Mouse (Mus musculus) hindbrain, embryonic 16.5 days (tissue): ENCODE results near the gene Tmbim1. TPM values are rescaled to one million over a fixed set of nuclear protein-coding genes. Genes with fewer than 3 reads are reported as not detected.

Source experiments
- ATAC-seq: fragments of 200-750 bp; cut with Nextera tagmentation; 2 replicates; pipeline ENCODE4 v1.8.0; 2017; ENCODE audit warnings: moderate TSS enrichment, moderate library complexity
- H3K27ac ChIP-seq: fragments of 300-500 bp; sonication (generic); 2 replicates; pipeline ENCODE4 v1.5.1; 2014; ENCODE audit warnings: low read depth, mild to moderate bottlenecking, control low read depth, low read length, moderate library complexity
- H3K27me3 ChIP-seq: fragments of 300-500 bp; sonication (generic); replicated peaks from 2 replicates; pipeline ENCODE4 v1.6.1; 2014; ENCODE audit warnings: low read length; ENCODE audit not compliant: control insufficient read depth, insufficient read depth
- H3K36me3 ChIP-seq: fragments of 300-500 bp; sonication (generic); 2 replicates; pipeline ENCODE4 v1.6.1; 2014; ENCODE audit warnings: mild to moderate bottlenecking, low read length, moderate library complexity, mixed read lengths; ENCODE audit not compliant: control insufficient read depth, insufficient read depth
- H3K4me1 ChIP-seq: fragments of 300-500 bp; sonication (generic); 2 replicates; pipeline ENCODE4 v1.6.1; 2014; ENCODE audit warnings: low read depth, low read length; ENCODE audit not compliant: control insufficient read depth, insufficient read depth
- H3K4me2 ChIP-seq: fragments of 300-500 bp; sonication (generic); 2 replicates; pipeline ENCODE4 v1.6.1; 2014; ENCODE audit warnings: mild to moderate bottlenecking, low read length, control low read depth, moderate library complexity
- H3K4me3 ChIP-seq: fragments of 300-500 bp; sonication (generic); 2 replicates; pipeline ENCODE4 v1.5.1; 2014; ENCODE audit warnings: mild to moderate bottlenecking, low read length, control low read depth, moderate library complexity
- H3K9ac ChIP-seq: fragments of 300-500 bp; sonication (generic); 2 replicates; pipeline ENCODE4 v1.6.1; 2014; ENCODE audit warnings: low read depth, mild to moderate bottlenecking, control low read depth, low read length, moderate library complexity
- H3K9me3 ChIP-seq: fragments of 300-500 bp; sonication (generic); 2 replicates; pipeline ENCODE4 v1.6.1; 2014; ENCODE audit warnings: mild to moderate bottlenecking, low read length, moderate library complexity; ENCODE audit not compliant: control insufficient read depth
- WGBS: fragments of 180-500 bp; shearing (Covaris S2); extraction: QIAGEN DNeasy Blood & Tissue Kit; methylation state at CpG from one replicate; pipeline ENCODE4 v1.1.7; 2014; 5-methylcytosine and 5-hydroxymethylcytosine counted together
- polyA plus RNA-seq: library from polyadenylated mRNA; unstranded; fragments of >200 nt; fragmentation: Nextera tagmentation; extraction: Ambion mirVana; gene quantifications from 2 replicates; pipeline ENCODE4 v1.2.1, GENCODE M21; 2015

The Tmbim1 gene
- polyA plus RNA-seq, 1 experiment from 2014 or later: 11.7 TPM

DNA sequence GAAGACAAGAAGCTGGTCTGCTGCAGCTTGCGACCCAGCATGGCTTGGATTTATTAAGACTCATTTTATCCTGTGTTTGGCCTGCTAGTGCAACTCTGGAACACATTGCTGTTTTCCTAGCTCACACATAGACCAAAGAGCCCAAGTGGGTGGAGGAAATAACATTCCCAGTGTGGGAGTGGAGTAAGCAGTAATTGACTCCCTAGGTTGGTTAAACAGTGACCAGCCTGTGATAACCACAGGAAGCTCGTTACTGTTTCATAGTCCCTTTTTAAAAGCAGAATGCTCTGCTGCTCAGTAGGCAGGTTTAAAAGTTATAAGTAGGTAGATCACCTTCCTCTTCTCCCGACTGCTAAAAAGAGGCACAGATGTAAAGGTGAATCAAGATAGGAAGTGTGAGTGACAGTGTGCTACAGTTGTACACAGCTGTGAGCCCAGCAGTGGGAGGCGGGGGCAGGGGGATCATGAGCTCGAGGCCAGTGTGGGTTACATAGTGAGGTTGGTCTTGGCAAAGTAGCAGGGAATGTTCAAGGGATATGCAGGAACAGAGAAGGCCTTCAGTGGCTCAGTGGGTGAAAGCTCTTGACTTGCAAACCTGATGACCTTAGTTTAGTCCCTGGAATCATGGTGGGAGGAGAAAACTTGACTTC is 56.0 kb downstream of the Tmbim1 start:
- Histone ChIP-seq H3K27me3 (no peaks in the 10 kb centered on the region), H3K9ac (no peak overlapping the region), H3K27ac (no peak overlapping the region), H3K4me2 (no peak overlapping the region), H3K36me3 (peaks cover 34% of the 10 kb centered on the region), H3K9me3 (no peaks in the 10 kb centered on the region), H3K4me3 (no peak overlapping the region), H3K4me1 (no peaks in the 10 kb centered on the region)
- no peak for ATAC-seq
- WGBS: 87% methylated on average over 5 of the region's 5 CpGs

DNA sequence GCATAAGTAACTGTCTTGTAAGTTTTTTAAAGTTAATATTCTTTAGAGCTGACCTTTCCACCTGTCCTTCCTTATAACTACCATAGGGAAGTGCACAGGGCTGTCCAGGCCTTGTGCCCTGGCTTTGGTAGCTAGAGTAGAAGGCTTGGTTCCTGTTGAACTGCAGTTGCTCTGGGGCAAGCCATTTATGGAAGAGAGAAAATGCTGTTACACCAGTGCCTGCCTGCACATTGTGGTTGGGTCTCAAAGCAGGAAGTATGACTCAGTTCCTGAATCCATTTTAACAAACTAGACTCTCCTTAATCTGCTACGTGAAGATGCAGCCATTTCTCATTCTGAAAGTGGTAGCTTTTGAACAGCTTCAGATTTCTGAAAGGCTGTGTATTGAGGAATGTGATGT is 56.6 kb downstream of the Tmbim1 start:
- Histone ChIP-seq H3K4me1 (no peaks in the 10 kb centered on the region), H3K4me2 (no peak overlapping the region), H3K27ac (no peak overlapping the region), H3K4me3 (no peak overlapping the region), H3K27me3 (no peaks in the 10 kb centered on the region), H3K9ac (no peak overlapping the region), H3K9me3 (no peaks in the 10 kb centered on the region), H3K36me3 (peaks cover 34% of the 10 kb centered on the region)
- ATAC-seq: no peak
- 80% methylated on average over 1 of the region's 1 CpGs for WGBS

DNA sequence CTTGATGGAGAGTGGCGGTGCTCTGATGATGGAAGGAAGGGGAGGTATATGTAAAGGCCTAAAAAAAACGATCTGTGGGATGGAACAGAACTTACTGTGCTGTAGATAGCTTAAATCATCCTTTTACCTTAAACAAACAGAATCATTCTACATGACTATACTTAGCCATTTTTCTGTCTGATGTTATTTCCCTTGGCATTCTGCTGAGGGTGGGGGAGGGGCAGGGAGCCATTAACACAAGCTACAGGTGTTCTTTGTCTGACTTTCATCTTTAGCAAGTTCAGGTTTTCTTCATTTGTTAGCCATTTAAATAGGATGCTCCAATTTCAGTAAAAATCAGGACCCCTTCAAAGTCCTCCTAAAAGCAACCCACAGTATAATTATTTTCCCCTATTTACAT is 59.9 kb downstream of the Tmbim1 start:
- H3K9ac ChIP-seq: no peak overlapping the region
- no peak overlapping the region for H3K4me2 ChIP-seq
- H3K4me3 ChIP-seq: no peak overlapping the region
- peaks cover 3% of the 10 kb centered on the region for H3K4me1 ChIP-seq
- no peaks in the 10 kb centered on the region for H3K27me3 ChIP-seq
- no peak overlapping the region for H3K27ac ChIP-seq
- H3K36me3 ChIP-seq: peaks cover 16% of the 10 kb centered on the region
- no peaks in the 10 kb centered on the region for H3K9me3 ChIP-seq
- 77% methylated on average over 2 of the region's 2 CpGs for WGBS
- ATAC-seq: no peak

DNA sequence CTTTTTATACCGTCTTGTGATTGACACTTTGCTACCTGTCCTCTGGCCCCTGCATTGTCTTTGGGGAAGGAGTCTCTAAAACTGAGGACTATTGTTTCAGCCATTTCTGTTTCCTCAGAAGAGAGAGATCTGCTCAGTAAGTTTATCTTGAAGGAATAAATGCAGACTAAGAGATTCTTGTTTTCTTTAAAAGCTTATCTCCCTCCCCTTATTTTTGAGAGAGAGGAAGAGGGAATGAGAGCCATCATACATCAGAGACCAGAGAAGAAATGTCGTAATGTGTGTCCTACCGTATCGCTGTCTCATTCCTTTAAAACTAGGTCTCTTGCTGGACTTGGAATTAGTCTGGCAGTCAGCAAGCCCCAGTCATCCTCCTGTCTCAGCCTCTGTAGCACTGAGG is 64.6 kb downstream of the Tmbim1 start:
- Histone ChIP-seq H3K4me2 (no peak overlapping the region), H3K36me3 (no peaks in the 10 kb centered on the region), H3K4me3 (no peak overlapping the region), H3K27ac (peak overlapping the region; percentile 51; the same call in 1 of the 2 replicates), H3K4me1 (peaks cover 34% of the 10 kb centered on the region), H3K9me3 (no peaks in the 10 kb centered on the region), H3K9ac (no peak overlapping the region), H3K27me3 (no peaks in the 10 kb centered on the region)
- ATAC-seq: no peak
- WGBS: 76% methylated on average over 4 of the region's 4 CpGs

DNA sequence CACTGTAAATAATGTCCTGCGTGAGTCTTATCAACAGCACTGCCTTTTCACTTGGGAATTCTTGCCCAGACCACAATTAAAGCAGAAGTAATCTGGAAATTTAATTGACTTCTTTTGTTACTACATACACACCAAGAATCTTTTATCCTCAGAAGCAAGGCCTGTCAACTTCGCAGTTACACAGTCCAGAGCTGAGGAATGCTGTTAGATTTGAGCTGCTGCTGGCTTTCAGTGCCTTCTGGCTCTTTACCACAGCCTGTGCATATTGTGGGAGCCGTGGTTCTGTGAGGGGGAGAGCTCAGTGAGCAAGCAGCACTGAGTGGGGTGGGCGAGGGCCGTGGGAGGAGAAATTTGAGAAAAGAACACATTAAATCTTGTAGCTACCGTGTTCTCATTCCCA is 65.1 kb downstream of the Tmbim1 start:
- no peak overlapping the region for H3K4me2 ChIP-seq
- H3K27ac ChIP-seq: peak overlapping the region; percentile 51; the same call in 1 of the 2 replicates
- no peaks in the 10 kb centered on the region for H3K9me3 ChIP-seq
- WGBS: 59% methylated on average over 6 of the region's 6 CpGs
- peaks cover 34% of the 10 kb centered on the region for H3K4me1 ChIP-seq
- ATAC-seq: no peak
- H3K27me3 ChIP-seq: no peaks in the 10 kb centered on the region
- no peak overlapping the region for H3K9ac ChIP-seq
- H3K36me3 ChIP-seq: no peaks in the 10 kb centered on the region
- H3K4me3 ChIP-seq: no peak overlapping the region

DNA sequence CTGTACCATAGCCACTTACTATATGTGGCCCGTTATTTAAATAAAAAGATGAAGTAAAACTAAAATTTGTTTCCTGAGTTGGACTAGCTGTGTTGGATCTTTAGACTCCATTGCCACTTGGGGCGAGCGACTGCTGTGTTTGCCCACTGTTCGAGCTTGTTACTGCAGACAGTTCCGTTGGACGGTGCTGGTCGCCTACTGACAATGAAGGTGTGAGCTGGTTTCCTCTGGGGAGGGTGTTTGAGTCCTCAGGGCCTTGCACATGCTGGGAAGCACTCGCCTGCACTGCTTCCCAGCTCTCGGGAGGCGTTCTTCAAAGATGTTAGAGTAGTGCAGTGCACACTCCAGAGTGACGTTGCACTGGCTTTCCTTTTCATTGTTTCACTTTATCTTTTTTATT is 65.8 kb downstream of the Tmbim1 start:
- 61% methylated on average over 11 of the region's 11 CpGs for whole genome bisulfite sequencing
- Histone ChIP-seq H3K4me1 (peaks cover 34% of the 10 kb centered on the region), H3K9me3 (no peaks in the 10 kb centered on the region), H3K27me3 (no peaks in the 10 kb centered on the region), H3K9ac (no peak overlapping the region), H3K36me3 (no peaks in the 10 kb centered on the region), H3K4me2 (peak overlapping the region; percentile 22), H3K4me3 (no peak overlapping the region), H3K27ac (no peak overlapping the region)
- ATAC-seq: no peak

DNA sequence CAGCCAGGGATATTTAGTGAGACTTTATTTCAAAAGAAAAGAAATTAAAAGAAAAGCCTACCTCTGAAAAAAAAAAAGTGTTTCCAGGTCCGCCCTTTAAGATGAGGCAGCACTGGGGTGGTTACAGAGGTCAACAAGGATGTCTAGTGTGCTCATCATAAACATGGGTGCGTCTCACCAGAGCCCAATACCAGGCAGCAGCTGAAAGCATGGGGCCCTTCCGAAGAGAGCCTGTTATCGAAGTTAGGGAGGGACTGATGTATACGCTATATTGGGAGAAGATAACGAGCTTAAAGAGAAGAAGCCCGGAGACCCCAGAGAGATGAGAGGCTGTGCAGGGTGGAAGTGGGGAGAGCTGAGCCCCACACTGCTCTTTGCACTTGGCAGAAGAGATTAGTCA is 66.3 kb downstream of the Tmbim1 start:
- 75% methylated on average over 7 of the region's 7 CpGs for WGBS

More for the DNA sequence above, 66.3 kb downstream of the Tmbim1 start:
- H3K4me2 ChIP-seq: peak overlapping the region; percentile 22
- H3K27me3 ChIP-seq: no peaks in the 10 kb centered on the region
- no peak for ATAC-seq
- H3K4me3 ChIP-seq: no peak overlapping the region
- H3K36me3 ChIP-seq: no peaks in the 10 kb centered on the region
- H3K9ac ChIP-seq: no peak overlapping the region
- H3K9me3 ChIP-seq: no peaks in the 10 kb centered on the region
- peaks cover 34% of the 10 kb centered on the region for H3K4me1 ChIP-seq
- H3K27ac ChIP-seq: no peak overlapping the region

Other genes starting within 250 kb of the Tmbim1 start
- 13.5 and 13.7 TPM in 2 replicates for gene Tns1, start 181.2 kb downstream of the Tmbim1 start, polyA plus RNA-seq
- 0.14 and 0.35 TPM in 2 replicates for gene Rufy4, start 180.1 kb downstream of the Tmbim1 start, polyA plus RNA-seq
- gene Cxcr2, start 151.6 kb downstream of the Tmbim1 start, polyA plus RNA-seq: 0.05 and 0.10 TPM in 2 replicates
- not detected in 2 replicates for gene Cxcr1, start 111.0 kb downstream of the Tmbim1 start, polyA plus RNA-seq
- gene Arpc2, start 69.5 kb downstream of the Tmbim1 start, polyA plus RNA-seq: 411 and 415 TPM in 2 replicates
- gene Gpbar1, start 27.1 kb downstream of the Tmbim1 start, polyA plus RNA-seq: 0.20 TPM in 1 of 2 replicates, not detected in the other
- 237 and 241 TPM in 2 replicates for gene Aamp, start 20.9 kb downstream of the Tmbim1 start, polyA plus RNA-seq
- 166 and 167 TPM in 2 replicates for gene Pnkd, start 20.7 kb downstream of the Tmbim1 start, polyA plus RNA-seq
- 2.2 and 2.8 TPM in 2 replicates for gene Catip, start 56.5 kb upstream of the Tmbim1 start, polyA plus RNA-seq
- 2.6 and 3.3 TPM in 2 replicates for gene Slc11a1, start 69.6 kb upstream of the Tmbim1 start, polyA plus RNA-seq
- 19.0 and 20.0 TPM in 2 replicates for gene Ctdsp1, start 85.9 kb upstream of the Tmbim1 start, polyA plus RNA-seq
- gene Vil1, start 103.8 kb upstream of the Tmbim1 start, polyA plus RNA-seq: 0.19 and 0.22 TPM in 2 replicates
- 39.7 and 47.0 TPM in 2 replicates for gene Cnot9, start 200.4 kb upstream of the Tmbim1 start, polyA plus RNA-seq
- gene Plcd4, start 237.3 kb upstream of the Tmbim1 start, polyA plus RNA-seq: 6.8 and 9.3 TPM in 2 replicates
- gene Usp37, start 238.7 kb upstream of the Tmbim1 start, polyA plus RNA-seq: 20.7 and 24.4 TPM in 2 replicates